Mouse (Mus musculus): ENCODE data around the gene Dhdds. TPM values are rescaled to one million over a fixed set of nuclear protein-coding genes. Genes with fewer than 3 reads are reported as not detected.
A peak's percentile ranks its signal among the peaks of the same experiment; 100 is the strongest.
"Not testable (repeated sequence)": the region's sequence is repeated elsewhere in the genome, so short reads cannot be mapped to it uniquely, and the experiment has no call there.

Gene Dhdds
- total RNA-seq, 2 experiments from 2014 or later: 61.4 to 62.2 TPM

DNA sequence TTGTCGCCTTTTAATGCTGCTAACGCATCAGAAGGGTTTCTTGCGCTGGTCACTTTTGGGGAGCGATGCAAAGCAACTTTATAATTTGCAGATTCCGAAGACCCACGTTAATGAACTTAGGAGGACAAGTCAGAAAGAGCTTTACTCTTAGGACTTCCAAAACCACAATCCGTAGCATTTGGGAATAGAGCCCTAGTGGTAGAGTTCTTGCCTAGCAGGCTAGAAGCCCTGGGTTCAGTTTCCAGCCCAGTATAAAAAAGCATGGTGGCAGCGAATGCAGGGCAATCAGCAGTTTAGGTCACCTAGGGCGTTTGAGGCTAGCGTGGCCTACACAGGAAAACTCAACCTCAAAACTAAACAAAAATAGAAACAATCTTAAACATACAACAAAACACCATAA lies 992 bp upstream of the Dhdds start:
- intact Hi-C loops (cut with DNase I): loop anchor here (2.0 kb wide), 1 partner anchor 35 kb away; no protein-coding TSS in a partner anchor
- TF ChIP-seq CTCF (IDR thresholded peaks at IDR 0.05): peak; percentile 10; the same call in 1 of the 2 replicates
- H3K4me3 ChIP-seq: no peak overlapping the region
- DNase-seq (ENCODE audit: extremely low spot score in 1 of 2, low spot score in 2 of 2): no peak
- no peak overlapping the region for H3K27ac ChIP-seq

DNA sequence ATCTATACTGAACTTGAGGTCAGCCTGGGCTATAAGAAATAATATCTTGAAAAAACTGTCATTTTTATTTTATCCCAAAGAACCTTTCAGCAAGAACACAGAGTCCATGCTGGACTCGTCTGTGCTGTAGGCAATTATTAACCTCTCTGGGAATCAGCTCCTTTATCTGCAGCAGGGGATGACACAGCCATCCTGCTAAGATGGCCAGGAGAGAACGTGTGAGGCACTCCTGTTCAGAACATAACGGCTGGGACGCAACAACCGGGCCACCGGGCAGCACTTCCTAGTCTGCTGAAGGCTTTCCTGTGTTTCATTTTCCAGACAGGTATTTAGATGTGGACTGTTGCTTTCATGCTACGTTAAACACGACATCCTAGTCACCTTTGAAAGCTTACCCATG lies 6.0 kb downstream of the Dhdds start:
- intact Hi-C loops (cut with DNase I): no loop called here
- DNase-seq (ENCODE audit: extremely low spot score in 1 of 2, low spot score in 2 of 2): no peak
- no peak overlapping the region for H3K4me3 ChIP-seq
- H3K27ac ChIP-seq: no peak overlapping the region
- TF ChIP-seq CTCF (IDR thresholded peaks at IDR 0.05): no peak

DNA sequence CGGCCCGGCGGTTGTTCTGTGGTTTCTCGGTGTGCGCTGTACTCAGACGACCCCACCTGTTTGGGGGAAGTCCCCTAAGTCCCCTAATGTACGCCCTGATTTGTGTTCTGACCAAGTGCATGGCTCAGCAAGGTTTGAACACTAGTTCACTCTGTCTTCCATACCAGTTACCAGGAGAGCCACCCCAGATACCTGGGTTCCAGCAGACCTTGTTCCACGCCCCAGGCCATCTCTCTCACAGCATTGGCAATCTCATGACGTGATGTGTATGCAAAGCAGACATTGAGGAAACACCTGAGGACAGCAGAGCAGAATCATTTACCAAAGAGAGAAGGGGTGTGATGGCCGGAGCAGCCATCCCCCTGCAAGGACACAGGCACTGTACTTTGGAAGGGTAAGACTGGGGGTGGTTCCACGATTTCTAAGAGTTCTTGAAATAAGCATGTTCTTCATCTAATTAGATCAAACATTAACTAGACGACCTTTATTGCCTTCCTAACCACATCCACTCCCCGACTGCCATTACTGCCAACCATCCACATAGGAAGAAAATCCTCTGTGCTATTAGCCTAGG lies 9.5 kb downstream of the Dhdds start:
- no peak for TF ChIP-seq CTCF (IDR thresholded peaks at IDR 0.05)
- Histone ChIP-seq H3K4me3 (no peak overlapping the region), H3K27ac (no peak overlapping the region)
- no peak for DNase-seq (ENCODE audit: extremely low spot score in 1 of 2, low spot score in 2 of 2)
- intact Hi-C loops (cut with DNase I): no loop called here

DNA sequence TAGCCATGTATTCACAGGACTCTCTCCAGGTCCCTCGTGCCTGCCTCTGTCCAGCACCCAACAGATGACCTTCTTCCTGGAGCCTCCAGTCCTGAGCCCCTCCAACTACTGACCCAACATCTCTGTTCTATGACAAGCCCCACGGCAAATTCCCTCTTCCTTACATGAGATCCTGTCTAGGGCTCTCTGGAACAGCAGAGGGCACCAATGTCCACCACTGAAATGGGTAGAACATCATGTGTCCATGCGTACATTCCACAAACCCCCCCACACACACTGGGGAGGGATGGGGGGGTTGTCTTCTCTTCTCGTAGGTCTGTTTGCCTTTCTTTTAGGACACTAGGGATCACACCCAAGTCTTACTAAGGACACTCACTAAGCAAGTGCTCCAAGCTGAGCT lies 10.7 kb downstream of the Dhdds start:
- DNase-seq (ENCODE audit: extremely low spot score in 1 of 2, low spot score in 2 of 2): no peak
- TF ChIP-seq CTCF (IDR thresholded peaks at IDR 0.05): peak; percentile 25
- intact Hi-C loops (cut with DNase I): no loop called here
- no peak overlapping the region for H3K27ac ChIP-seq
- H3K4me3 ChIP-seq: no peak overlapping the region

DNA sequence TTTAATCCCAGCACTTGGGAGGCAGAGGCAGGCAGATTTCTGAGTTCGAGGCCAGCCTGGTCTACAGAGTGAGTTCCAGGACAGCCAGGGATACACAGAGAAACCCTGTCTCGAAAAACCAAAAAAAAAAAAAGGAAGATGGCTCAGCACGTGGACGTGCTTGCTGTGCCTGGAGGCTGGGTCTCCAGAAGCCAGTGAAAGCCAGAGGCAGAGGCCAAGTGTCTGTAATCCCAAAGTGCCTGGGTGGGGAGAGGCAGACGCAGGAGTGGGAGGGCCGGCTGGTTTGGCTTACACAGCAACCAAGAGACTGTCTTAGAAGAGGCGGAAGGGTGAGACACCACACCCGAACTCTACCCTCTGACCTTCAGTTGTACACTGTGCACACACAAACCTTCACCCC lies 12.4 kb downstream of the Dhdds start:
- H3K4me3 ChIP-seq; intact Hi-C loops (cut with DNase I); H3K27ac ChIP-seq; DNase-seq (ENCODE audit: extremely low spot score in 1 of 2, low spot score in 2 of 2): not testable (repeated sequence)

DNA sequence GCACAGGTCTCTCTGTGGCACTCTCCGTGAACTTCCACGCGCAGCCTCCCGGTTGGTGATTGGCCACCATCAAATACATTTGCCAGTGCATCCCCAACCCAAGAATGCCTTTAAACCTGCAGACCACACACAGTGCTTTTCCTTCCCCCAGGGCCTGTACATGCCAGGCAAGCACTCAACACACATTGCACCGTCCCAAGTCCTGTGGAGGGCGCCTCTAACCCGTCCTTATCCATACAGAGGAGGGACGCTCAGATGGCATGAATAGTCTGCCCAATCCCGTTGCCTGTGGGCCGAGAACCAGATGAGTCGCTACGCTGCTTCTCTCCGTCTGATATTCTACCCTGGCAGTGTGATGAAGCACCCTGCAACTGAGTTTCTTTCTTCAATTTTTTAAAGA lies 17.8 kb downstream of the Dhdds start:
- no peak for DNase-seq (ENCODE audit: extremely low spot score in 1 of 2, low spot score in 2 of 2)
- intact Hi-C loops (cut with DNase I): no loop called here
- Histone ChIP-seq H3K4me3 (no peak overlapping the region), H3K27ac (no peak overlapping the region)
- TF ChIP-seq CTCF (IDR thresholded peaks at IDR 0.05): no peak

DNA sequence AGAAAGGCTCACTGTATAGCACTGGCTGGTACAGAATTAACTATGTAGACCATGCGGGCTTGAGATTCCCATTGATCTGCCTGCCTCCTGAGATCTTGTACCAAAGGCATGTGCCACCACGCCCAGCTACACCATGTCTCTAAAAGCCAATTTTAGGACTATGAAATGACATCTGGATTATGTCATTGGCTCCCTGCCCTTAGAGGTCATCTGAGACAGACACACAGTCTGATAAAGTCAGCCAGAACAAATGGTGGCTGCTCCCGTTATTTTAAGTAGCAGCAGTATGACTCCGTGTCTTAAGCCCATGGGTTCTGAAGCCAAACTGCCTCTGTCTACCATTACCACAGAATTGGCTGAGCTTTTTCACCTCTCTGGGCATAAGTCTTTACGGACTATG lies 20.2 kb downstream of the Dhdds start:
- TF ChIP-seq CTCF (IDR thresholded peaks at IDR 0.05): no peak
- no peak for DNase-seq (ENCODE audit: extremely low spot score in 1 of 2, low spot score in 2 of 2)
- intact Hi-C loops (cut with DNase I): no loop called here
- Histone ChIP-seq H3K27ac (no peak overlapping the region), H3K4me3 (no peak overlapping the region)

DNA sequence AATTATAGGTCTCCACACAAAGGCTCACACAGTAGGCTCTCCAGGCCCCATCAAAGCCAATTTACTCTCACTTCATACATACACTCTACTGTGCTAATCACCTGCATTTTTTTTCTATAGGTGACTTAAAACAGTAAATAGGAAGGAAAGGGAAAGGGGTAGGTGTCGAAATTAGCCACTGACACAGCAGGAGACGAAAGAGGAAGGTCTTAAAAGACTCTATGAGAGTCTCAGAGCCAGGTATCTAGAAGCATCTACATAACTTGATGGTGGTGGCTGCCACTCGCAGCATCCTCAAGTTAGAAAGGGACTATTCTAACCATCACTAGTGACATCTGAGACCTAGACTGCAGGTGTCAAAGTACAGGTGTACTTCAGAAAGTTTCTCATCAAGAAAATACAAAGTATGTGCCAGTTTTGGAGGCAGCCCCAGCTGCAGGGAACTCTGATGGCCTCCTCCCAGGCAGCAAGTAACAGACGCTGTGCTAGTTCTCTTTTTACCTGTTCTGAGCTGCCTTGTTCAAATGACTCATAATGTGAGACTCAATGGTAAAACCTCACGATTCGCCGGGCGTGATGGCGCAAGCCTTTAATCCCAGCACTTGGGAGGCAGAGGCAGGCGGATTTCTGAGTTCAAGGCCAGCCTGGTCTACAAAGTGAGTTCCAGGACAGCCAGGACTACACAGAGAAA lies 22.6 kb downstream of the Dhdds start:
- Histone ChIP-seq H3K27ac (no peak overlapping the region), H3K4me3 (no peak overlapping the region)
- intact Hi-C loops (cut with DNase I): no loop called here
- DNase-seq (ENCODE audit: extremely low spot score in 1 of 2, low spot score in 2 of 2): no peak
- no peak for TF ChIP-seq CTCF (IDR thresholded peaks at IDR 0.05)

DNA sequence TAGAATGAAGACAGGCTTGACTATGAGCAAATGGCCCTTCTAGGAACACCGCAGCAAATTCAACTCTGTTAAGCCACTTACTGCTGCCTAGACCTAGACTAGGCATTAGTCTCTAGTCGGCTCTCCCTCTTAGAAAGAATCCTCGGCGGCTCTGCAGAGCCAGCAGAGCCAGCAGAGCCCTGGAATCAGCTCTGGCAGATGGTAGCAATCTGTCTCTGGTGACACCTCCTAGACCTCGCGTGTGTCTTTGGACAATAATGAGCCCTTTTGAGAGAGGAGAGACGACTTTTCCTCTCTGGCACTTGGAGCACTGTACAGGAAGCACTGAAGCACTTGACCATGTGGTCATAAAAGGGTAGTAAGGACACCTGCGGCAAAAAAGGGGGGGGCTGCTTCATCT lies 29.0 kb downstream of the Dhdds start:
- Histone ChIP-seq H3K4me3 (no peak overlapping the region), H3K27ac (no peak overlapping the region)
- intact Hi-C loops (cut with DNase I): no loop called here
- TF ChIP-seq CTCF (IDR thresholded peaks at IDR 0.05): no peak
- no peak for DNase-seq (ENCODE audit: extremely low spot score in 1 of 2, low spot score in 2 of 2)

DNA sequence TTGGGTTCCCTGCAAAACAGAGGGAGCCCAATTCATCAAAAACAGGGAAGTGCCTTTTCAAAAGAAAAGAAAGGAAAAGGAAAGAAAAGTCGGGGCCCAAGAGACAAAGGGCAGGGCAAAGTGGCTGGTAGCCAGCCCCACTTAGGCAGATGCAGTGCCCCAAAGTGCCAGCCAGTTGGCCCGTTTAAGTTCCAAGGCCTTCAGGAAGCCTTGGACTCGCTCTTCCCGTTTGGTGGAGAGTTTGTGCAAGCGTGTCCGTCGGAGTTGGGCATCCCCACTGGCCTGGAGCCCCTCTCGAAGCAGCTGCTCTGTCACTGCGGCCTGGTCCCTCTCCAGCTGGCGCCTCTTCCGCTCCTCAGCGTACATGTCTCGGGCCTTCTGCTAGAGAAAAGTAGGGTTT lies 29.8 kb downstream of the Dhdds start:
- no peak for TF ChIP-seq CTCF (IDR thresholded peaks at IDR 0.05)
- H3K4me3 ChIP-seq: no peak overlapping the region
- intact Hi-C loops (cut with DNase I): no loop called here
- DNase-seq (ENCODE audit: extremely low spot score in 1 of 2, low spot score in 2 of 2): no peak
- no peak overlapping the region for H3K27ac ChIP-seq

DNA sequence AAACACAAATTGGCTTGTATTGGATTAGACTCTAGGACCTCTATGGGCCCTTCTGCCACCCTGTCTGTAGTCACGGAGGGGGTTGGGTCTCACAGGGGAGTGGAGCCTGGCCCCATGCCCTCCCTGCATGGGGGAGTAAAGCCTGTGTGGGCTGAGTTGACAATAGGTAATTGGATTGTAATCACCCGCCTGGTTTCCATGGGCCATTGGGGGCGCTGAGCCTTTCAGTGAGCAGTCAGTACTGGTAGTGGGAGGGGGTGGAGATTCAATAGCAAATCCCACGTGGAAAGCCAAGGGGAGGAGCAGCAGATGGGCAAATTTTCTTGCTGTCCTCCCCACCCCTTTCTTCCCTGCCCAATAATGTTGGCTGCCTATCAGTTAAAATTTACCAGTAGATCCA lies 30.5 kb downstream of the Dhdds start:
- intact Hi-C loops (cut with DNase I): no loop called here
- DNase-seq (ENCODE audit: extremely low spot score in 1 of 2, low spot score in 2 of 2): peak in 1 of 2 experiments; percentile 20
- Histone ChIP-seq H3K27ac (no peak overlapping the region), H3K4me3 (no peak overlapping the region)
- no peak for TF ChIP-seq CTCF (IDR thresholded peaks at IDR 0.05)

DNA sequence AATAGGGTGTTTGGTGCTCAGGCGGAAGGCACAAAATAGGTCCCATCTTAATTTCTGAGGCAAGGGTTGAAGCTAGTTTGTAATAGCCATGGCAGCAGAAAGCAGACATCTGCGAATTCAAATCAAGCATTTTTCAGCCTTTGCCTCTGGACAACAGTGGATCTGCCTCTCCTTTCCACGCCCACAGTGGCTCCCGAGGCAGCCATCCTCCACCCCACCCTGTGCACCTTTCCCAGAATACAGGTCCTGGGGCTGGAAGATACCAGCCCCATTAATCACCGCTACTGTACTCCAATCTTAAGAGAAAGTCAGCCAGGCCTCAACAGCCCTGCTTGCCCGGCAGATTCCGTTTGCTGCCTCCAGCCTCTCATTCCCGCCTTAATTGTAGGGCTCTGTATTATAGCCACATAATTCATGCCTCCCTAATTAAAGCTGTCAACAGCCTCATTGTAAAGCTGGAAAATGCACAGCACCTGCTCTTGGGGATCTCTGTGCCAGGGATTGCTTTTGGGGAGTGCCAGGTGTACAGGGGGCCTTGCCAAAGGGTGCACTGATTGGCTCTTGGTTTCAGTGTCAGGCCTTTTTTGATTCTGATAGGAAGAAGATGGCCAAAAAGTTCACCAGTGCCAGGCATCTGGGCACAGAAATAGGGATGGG lies 31.5 kb downstream of the Dhdds start:
- DNase-seq (ENCODE audit: extremely low spot score in 1 of 2, low spot score in 2 of 2): peak in 1 of 2 experiments; percentile 17
- H3K27ac ChIP-seq: peak overlapping the region; percentile 92

More for the DNA sequence above, 31.5 kb downstream of the Dhdds start:
- intact Hi-C loops (cut with DNase I): loop anchor here (10.0 kb wide), 1 partner anchor 294 kb away; the partner anchor contains the start of gene Pigv
- TF ChIP-seq CTCF (IDR thresholded peaks at IDR 0.05): no peak
- no peak overlapping the region for H3K4me3 ChIP-seq
